Mouse (Mus musculus) layer of hippocampus, adult 9-11 months (tissue): Measurements from ENCODE around the gene Trpc7.

Experiments used
- DNase-seq: peaks from one replicate; pipeline ENCODE4 v3.0.0; 2022

Gene Trpc7

DNA sequence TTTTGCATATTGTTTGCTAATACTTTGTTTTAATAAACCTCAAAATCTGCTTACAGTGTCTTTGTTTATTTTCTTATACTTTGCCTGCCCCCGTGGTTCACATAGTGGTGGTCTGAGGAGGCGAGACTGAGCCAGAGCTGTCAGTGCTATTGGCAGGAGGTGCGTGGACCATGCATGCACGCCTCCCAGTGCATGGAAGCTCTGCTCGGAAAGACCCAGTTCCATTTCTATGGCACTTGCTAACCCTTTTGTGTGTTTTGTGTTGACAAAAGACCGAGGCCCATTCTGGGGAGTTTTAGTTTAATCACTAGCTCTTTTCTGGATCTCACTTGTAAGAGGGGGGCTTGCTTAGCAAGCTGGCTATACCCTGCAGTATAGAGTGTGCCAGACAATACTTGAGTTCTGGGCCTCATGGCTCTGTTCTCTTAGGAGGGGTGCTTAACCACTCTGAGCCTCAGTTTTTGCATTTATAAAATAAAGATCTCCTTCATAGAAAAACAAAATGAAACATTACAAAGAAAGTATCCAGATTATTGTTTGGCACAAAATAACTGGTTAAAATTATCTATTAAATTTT, 153.4 kb downstream of the Trpc7 start:
- DNase-seq = no peak

DNA sequence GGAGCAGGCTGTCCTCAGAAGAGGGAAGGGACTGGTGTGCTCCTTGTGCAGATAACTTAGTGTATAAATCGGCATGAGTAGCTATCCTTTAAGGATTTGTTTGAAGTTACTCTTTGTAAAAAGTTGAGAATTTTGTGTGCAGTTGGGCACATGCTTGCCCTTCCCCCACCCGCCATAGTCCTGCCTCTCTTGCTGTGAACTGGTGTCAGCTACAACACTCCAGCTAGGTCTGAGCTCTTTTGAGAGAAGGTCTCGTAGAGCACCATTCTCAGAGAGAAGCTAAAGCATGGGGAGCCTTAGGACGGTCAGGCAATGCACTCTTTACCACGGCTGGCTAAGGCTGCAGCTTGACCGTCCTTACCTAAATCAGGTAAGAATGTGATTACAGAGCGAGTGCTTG, 154.1 kb downstream of the Trpc7 start:
- no peak for DNase-seq

DNA sequence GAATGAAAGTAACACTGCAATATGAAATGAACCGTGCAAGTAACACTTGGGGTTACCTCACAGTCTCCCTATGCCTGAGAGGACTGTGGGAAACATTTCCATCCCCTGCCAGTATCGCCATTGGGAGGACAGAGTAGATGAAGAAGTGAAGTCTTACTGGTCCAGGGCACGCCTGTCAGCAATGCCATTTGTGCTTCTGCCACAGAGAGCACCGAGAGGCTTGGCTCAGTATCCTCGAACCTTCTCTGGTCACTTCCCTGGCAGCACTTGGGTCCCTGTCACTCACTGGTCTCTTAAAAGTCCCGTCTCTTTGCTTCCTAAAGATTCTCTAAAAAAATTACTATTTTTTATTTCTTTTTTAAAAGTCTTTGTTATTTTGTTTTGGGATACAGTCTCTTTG, 155.3 kb downstream of the Trpc7 start:
- DNase-seq = no peak

DNA sequence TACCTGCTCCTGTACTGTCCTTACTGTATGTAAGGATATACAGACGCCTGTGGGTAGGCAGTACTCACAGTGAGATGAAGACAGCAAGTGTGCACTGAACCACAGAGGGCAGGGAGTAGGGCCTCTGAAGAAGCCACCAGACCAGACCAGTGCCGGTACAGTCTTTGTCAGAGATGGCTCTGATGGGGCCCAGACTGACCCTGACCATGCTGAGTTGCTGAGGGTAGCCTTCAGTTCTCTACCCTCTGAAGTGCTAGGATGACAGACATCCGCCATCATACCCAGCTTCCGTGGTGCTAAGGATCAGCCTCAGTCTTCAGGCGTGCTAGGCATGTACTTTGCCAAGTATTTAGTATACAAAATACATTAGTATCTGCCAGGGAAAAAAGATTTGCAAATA, 156.2 kb downstream of the Trpc7 start:
- DNase-seq = no peak

DNA sequence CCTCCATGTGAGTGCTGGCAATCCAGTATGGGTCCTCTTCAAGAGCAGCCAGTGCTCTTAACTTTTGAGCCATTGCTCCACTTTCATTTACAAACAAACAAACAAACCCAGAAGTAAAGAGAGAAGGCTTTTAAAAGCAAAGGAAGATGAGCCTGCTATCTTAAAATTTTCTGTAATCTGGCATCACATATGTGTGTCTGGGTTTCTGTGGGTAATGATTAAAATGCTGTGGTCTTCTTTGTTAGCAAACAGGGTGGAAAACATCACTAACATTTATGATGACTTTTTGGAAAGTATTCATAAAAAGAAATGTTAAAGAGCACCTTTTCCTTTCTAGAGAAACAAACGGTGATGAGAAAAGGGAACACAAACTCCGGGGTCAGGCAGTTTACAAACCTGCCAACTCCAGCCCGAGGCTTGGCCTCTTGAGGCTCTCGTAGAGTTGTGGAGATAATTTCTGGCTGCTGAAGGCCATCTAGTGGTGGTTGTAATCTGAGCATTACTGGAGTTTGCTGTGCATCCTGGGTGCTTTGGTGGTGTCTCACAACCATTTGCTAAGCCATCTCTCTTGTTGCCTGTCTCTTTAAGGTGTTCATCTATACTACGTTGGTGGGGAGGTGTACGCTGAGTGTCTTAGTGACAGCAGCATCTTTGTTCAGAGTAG, 160.4 kb downstream of the Trpc7 start:
- peak; percentile 21 for DNase-seq

DNA sequence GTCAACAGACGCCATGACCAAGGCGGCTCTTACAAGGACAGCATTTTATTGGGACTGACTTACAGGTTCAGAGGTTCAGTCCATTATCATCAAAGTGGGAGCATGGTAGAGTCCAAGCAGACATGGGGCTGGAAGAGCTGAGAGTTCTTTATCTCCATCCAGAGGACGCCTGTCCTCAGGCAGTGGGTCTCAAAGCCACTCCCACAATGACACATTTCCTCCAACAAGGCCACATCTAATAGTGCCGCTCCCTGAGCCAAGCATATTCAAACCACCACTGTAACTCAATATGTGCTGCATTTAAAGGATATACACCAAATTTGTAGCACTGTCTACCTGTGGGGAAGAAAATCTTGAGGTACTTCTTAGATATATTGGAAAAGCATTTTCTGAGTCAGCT, 161.2 kb downstream of the Trpc7 start:
- DNase-seq = no peak

DNA sequence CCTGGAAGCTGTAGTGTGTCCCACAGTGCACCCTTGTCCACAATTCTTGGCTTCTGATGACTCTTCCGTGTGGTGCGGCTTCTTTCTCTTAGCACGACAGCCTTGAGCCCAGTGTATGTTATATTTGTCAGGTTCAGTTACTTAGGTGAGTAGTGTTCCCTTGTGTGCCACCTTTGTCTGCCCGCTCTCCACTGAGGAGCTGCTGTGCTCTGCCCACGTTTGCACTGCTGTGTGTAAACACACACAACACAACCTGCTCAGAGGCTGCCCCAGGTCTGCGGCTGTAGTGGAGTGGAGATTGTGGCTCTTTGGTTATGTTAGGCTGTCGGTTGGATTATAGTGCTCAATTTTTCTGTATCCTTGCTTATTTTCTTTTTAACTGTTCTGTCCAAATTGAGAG, 166.7 kb downstream of the Trpc7 start:
- DNase-seq = no peak

DNA sequence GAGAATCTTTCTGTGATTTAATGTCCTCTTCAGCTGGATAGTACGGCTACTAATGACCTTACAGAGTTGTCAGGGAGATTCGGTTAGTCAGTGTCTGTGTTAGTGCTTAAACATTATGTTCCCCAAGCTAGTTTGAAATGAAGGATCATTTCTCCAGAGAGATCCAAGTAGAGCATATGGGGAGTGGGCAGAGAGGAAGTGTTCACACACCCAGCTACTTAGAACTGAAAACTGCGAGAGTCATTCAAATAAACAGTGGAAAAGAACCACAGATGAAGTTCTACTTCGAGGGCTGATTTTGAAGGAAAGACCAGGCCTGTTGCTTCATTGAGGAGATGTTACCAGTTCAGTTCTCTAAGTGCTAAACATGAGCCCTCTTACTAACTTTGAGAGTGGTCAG, 169.2 kb downstream of the Trpc7 start:
- DNase-seq = peak; percentile 52
